Mouse (Mus musculus) adrenal gland, postnatal 4 days (tissue): ENCODE data around the gene Rab20. TPM values are rescaled to one million over a fixed set of nuclear protein-coding genes. Genes with fewer than 3 reads are reported as not detected.
"Not testable (repeated sequence)": the region's sequence is repeated elsewhere in the genome, so short reads cannot be mapped to it uniquely, and the experiment has no call there.

ENCODE experiments used
- DNase-seq, 2 experiments: peaks; one replicate each; pipeline ENCODE4 v3.0.0; 2021 to 2022; ENCODE audit warnings: low spot score in 2 of 2, mixed read lengths in 2 of 2
- long read RNA-seq, 2 experiments: library from polyadenylated mRNA; stranded (forward); transcript quantifications; one replicate each; pipeline ENCODE4 v2.0.0; 2021
- total RNA-seq, 2 experiments: library from RNA; stranded (reverse); gene quantifications; 2 replicates each; pipeline ENCODE4 v1.2.3; 2021

Gene Rab20
- total RNA-seq, result 10 to 100 TPM in 1 of 2 experiments, 1 to 10 TPM in 1; 8.7 to 10.9 TPM
- long read RNA-seq, experiment 1, transcript Rab20-201 (2 exons, 1,392 nt), result major isoform, 17 of 19 reads
- long read RNA-seq, experiment 1, partial matches to known transcripts, result 0 of 19 reads
- long read RNA-seq, experiment 1, other reads (novel, unspliced or antisense), result 2 of 19 reads
- long read RNA-seq, experiment 2, transcript Rab20-201 (2 exons, 1,392 nt), result major isoform, 28 of 30 reads
- long read RNA-seq, experiment 2, partial matches to known transcripts, result 0 of 30 reads
- long read RNA-seq, experiment 2, other reads (novel, unspliced or antisense), result 2 of 30 reads

GRCm38 (mm10) chr8:11477811-11478761 is at the start of gene Rab20:
TSS of gene Rab20 (minus strand) at chr8:11478710.
- peak; percentile 32 to 52 for DNase-seq

GRCm38 (mm10) chr8:11523331-11523730 is 44.8 kb upstream of the Rab20 start:
- no peak for DNase-seq

- no peak for DNase-seq
Measured at GRCm38 (mm10) chr8:11518676-11519075, 40.2 kb upstream of the Rab20 start.

DNA sequence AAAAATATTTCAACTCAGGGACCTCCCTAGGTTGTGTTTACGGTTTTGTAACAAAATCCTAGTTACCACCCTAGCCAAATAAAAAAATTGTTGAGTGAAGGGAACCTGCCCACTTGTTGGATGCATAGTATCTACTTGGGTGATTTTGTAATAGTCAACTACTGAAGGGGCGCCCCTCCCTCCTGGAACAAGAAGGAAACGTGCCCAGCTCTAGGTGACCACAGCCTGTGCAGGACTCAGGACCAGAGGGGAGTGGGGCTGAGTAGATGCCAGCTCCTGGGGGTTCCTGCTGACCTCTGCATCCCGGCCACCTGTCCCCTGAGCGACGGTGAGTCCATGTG is 39.5 kb upstream of the Rab20 start:
- DNase-seq, result no peak

DNA sequence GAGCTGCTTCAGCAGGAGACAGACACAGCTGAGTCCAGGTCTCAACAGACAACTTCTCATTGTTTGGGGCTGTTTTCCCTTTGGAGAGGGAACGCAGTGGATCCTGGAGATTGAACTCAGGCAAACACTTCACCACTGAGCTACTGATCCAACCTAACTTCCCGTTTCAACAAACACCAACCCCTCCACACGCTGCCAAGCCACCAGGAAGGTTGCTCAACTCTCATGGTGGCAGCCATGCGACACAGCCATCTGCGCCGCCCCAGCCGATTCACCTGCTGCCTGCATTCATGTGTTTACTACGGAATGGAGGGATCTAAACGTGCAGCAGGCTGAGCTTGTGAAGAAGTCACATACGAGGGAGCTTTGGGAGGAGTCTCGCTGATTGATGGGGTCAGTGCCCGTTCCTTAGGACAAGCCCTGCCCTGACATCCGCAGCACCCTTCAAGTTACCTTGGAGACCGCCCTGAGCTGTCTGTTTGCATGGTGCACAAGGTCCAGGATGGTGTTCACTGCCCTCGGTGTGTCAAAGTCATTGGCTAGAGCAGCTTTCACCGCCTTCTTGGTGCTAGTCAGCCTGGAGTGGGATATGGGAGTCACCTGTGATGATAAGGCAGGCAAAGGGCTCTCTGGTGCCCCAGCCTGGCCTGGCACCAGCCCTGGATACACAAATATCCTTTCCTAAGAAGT is 39.0 kb upstream of the Rab20 start:
- no peak for DNase-seq

- no peak for DNase-seq
Measured at GRCm38 (mm10) chr8:11516292-11516691, 37.8 kb upstream of the Rab20 start.

DNA sequence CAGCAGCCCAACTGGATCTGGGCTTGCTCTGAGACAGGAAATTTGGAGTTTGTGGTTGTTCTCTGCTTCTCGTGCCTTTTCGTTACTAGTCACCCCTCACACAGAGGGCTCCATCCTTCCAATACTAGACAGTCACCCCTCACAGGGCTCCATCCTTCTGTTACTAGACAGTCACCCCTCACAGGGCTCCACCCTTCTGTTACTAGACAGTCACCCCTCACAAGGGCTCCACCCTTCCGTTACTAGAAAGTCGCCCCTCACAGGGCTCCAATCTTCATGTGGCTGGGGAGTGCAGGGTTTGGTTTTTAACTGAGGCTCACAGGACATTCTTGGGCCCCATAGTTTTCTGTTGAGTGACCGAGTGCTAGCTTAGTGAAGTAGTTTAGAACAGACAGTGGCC is 34.7 kb upstream of the Rab20 start:
- no peak for DNase-seq

DNA sequence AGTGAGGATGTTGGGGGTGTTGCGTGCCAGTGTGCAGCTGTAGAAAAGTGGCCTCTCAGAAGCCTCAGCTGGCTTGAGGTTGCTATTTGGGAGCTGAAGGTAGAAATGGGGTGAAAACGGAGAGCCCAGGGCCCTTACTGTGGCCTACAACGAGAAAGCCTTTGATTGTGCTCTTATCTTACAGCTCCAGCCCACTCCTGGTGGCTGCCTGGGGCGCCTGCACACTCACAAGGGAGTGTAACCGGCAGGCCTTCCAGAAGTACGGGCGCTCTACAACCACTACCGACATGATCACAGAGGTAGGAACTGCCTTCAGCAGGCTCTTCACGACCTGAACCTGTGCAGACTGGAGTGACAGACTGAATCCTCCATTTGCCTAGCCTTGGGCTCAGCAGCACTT is 34.2 kb upstream of the Rab20 start:
- no peak for DNase-seq

GRCm38 (mm10) chr8:11510971-11511370 is 32.5 kb upstream of the Rab20 start:
- no peak for DNase-seq

- no peak for DNase-seq
Measured at GRCm38 (mm10) chr8:11508880-11509279, 30.4 kb upstream of the Rab20 start.

DNA sequence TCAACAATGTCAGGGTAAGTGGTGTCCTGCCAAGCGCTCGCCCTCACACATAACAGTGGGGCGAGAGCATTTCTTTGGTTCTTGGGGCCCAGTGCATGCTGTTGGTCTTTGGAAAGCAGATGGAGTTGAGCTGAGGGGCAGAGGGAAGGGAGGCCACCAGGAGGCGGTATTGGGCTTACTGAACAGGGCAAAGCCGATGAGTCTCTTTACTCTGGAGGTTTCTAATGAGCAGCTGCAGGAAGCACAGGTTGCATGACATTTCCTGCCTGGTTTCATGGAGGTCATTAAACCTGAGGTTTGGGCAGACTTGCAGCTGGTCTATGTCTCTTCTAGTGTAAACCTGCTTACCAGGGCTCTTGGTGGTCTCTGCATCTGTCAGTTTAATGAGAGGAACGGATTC is 28.3 kb upstream of the Rab20 start:
- peak in 1 of 2 experiments; percentile 32 for DNase-seq

DNA sequence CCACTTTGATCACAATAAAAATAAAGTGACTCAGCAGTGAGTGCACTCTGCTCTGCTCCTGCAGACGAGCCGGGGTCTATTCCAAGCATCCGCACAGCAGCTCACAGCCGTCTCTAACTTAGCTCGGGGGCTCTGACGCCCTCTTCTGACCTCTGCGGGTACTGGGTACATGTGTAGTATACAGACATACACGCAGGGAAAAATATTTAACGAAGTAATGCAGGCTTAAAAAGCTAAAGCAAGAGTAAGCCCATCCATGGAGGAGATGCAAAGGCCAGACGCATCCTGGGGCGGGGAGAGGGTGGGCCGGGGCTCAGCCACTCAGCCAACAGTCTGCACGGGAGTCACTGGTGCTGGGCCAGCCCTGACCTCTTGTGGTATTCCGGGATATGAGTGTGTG is 27.6 kb upstream of the Rab20 start:
- DNase-seq, result no peak

DNA sequence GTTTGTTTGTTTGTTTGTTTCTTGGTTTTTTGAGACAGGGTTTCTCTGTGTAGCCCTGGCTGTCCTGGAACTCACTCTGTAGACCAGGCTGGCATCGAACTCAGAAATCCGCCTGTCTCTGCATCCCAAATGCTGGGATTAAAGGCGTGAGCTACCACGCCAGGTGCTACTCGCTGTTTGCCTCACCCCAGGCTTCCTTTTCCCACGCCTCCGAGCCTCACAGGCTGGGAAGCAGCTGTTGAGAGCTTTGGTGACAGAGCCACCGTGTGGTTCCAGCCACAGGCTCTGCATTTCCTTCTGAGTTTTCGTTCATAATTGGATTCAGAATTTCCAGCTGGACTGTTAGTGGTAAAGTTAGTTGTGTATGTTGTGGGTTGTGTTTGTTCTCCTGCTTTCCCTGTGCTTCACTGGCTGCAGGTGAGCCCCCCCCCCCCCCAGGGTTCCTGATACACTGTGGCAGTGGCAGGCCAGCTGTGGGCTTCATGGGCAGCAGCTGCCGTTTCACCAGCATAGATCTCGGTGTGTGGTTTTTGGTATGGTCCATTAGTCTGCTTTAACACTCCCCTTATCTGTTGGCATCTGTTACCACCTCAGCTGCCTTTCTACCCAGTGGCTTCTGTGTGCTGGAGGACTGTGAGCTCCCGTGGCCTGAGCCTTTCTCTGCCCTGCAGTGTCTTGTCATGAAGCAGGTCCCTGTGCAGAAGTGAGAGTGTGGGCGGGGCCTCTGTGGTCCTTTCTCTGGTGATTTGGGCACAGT is 25.1 kb upstream of the Rab20 start:
- no peak for DNase-seq

GRCm38 (mm10) chr8:11498786-11499485 is 20.4 kb upstream of the Rab20 start:
- DNase-seq, result no peak

DNA sequence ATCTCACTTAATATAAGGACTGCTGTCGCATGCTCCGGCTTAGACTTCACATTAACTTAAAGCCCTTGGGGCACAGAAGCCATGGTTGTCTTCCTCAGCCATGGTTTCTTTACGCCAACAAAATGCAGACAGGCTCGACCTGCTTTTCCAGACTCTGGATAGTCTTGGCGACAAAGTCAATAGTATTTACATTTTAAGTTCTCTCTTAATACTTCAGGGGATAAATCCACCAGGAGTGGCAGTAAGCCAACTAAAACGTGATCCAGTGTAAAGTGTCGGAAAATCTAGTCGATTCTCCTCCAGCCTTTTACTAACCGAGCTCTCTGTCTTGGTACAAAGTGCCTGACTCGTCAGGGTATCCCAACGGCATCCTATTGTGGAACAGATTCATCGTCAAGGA is 19.8 kb upstream of the Rab20 start:
- DNase-seq, result no peak

DNA sequence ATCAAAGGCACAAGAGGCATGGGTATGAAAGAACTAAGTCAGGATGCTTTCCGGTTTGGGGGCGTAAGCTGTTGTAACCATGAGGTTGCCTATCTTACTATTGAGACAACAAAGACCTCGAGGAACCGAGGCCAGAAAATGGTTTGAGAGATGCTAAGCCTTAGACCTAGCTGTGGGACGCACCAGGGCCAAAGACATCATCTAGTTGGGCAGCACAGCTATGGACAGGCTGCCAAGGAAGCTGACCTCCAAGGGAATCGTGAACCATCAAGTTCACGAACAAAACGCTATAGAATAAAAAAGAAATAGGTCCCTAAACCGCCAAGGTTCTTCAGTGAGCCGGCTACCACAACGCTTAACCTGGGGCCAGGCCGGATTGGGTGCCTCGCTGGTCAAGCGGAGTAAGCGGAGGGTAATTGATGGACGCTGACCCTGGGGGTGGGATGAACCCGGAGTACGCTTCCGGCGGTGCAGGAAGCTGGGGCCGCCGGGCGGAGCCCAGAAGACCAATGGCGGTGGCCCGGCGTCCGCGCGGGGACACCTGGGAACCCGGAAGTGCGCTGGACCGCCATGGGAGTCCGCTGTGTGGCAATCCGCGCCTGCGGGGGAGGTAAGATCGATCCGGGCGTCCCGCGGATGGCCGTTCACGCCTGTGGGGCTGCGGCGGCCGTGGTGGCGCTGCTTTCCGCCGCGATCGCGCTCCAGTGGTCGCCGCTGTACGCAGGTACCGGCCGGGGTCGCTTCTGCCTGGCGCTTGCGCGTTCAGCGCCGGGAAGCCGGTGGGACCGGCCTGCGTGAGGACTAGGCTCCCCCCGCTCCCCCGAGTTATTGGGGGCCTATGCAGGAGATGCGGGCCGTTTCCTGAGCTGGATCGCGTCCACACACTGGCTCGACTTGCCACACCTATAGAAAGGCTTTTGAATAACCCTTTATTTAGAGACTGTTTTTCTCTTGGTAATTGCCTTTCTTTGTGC is 18.8 kb upstream of the Rab20 start, which contains the start of gene Naxd:
Gene Naxd (plus strand): TSS at position 490 of the 974 bp plus-strand sequence.
- peak; percentile 62 to 80 for DNase-seq

DNA sequence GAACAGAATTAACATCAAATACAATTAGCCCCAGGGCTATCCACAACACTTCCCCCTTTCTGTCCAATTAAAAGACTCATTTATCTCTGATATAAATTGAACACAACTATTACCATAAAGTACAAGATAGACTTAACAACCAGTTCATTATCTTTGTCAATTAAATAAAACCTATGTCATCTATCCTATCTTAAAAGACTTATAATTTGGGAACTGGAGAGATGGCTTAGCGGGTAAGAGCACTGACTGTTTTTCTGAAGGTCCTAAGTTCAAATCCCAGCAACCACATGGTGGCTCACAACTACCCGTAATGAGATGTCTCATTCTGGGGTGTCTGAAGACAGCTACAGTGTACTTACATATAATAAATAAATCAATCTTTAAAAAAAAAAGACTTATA is 13.8 kb upstream of the Rab20 start:
- DNase-seq, result not testable (repeated sequence)

DNA sequence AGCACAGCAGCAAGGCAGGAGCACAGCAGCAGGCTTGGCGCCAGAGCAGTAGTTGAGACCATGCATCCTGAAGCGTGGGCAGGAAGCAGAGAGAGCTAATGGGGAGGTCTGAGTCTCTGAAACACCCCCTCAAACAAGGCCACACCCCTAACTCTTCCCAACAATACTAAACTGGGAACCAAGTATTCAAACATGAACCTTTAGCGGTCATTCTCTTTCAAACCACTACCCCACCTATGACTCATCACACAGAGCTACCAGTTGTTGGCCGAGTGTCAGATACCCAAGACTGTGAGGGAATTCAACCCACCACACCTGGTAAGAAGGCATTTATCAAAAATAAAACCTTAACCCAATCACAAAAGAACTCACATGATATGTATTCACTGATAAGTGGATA is 8.7 kb upstream of the Rab20 start:
- no peak for DNase-seq

DNA sequence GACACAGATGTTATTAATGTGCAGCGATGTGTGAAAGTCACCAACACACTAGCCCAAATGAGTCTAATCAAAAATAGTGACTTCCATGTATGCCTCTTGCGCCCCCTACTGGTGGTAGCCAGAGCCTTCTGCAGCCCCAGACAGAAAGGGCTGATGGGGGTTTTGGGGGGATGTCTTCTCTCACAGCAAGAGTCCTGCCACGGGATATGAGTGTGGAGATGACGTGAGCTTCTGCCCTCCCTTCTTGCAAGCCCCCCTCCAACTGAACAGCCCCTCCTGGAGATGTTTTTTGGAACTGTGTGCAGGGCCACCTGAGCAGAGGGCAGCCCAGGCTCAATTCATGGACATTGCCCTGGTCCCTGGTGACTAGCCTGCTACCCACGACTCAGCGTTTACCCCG is 7.6 kb upstream of the Rab20 start:
- peak in 1 of 2 experiments; percentile 28 for DNase-seq
